Mouse (Mus musculus): ENCODE measurements around the gene Nrde2. TPM values are rescaled to one million over a fixed set of nuclear protein-coding genes. Genes with fewer than 3 reads are reported as not detected.

Gene Nrde2
- 10 to 100 TPM; 28.3 to 37.3 TPM for total RNA-seq (2023)

GRCm38 (mm10) chr12:100159261-100159975 is at the start of gene Nrde2:
TSS of gene Nrde2 (minus strand) at chr12:100159653.

DNA sequence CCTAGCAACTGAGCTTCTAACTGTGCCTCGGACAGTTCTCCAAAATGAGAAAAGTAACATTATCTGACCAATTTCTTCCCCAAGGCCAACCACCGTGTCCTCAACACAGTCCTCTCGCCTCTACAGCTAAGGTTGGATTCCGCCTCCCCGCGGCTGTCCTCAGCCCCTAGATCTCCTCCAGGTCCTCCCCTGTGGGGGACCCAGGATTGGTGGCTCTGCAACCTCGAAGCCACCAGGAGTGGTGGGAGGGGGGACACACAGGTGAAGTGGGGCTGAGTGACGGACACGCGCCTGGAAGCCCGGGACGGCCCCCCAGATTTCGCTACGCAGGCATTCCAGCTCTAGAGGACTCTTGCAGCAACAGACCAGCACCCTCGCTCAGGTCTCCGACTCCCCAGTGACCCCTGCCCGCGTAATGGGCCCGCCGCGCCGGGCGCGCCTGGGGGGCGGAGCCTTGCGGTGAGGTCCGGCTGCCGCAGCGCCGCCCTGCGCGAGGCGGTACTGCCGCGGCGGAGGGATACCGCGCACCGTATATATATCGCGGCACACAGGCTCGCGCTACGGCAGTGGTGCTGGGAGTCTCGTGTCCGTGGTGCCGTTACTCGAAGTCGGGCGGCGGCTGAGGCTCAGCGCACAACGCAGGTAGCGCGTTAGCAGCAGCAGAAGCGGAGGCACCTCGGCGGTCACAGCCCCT is 39.7 kb upstream of the Nrde2 start, which contains the start of gene Calm1:
Calm1 (plus strand) TSS at position 469 of the 694 bp plus-strand sequence.

DNA sequence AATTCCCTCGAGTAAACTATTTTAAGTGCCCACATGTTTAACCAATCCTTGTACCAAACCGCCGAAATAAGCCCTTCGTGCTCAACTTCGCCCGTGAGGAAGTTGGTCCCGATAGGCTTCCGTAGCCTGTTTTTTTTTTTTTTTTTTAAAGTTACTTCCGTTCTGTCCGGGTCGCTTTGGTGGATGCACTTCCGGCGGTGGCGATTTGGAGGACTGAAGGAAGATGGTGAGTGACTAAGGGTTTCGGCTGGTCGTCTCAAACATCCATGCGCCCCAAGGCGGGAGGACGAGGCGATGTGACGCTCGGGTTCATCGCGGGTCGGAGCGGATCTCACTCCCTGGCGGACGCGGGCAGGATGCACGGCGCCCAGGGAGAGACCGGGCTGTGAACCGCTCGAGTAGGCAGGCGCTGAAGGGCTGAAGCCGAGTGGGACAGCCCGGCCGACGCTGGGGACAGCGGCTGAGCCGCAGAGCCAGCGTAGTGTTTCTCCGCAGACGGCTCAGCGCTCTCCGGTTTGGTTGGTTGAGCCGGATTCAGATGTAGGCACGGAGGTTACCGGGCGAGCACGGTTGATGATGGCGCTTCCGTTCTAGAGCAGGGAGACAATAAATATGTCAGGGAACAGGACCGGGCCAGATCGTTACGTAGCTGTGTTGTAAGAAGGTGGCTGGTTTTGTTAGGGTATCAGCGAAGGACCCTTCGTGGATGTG is 49.3 kb downstream of the Nrde2 start, which contains the start of gene Psmc1:
Psmc1 (plus strand) TSS at position 169 of the 711 bp plus-strand sequence.

Other genes starting within 250 kb of the Nrde2 start
- gene Kcnk13, start 195.2 kb downstream of the Nrde2 start, total RNA-seq (2023): under 1 TPM in 1 of 2 experiments, not detected in 1; 0.17 TPM
- 10 to 100 TPM; 81.4 to 82.5 TPM for gene Psmc1, start 49.5 kb downstream of the Nrde2 start, total RNA-seq (2023)
- gene Calm1, start 39.8 kb upstream of the Nrde2 start, total RNA-seq (2023): 100 to 1,000 TPM; 421 to 441 TPM

All from T-cell, adult 66 days (primary cell).